Mouse (Mus musculus) MEL (cell line): Measurements from ENCODE around the gene Larp7.

Experiments
- CTCF ChIP-seq, 3 experiments: IDR thresholded peaks in 2 of 3; conservative IDR thresholded peaks in 1 of 3; 2 replicates each; pipeline ENCODE4 v1.5.1; 2011 to 2012; ENCODE audit warnings: low read length in 3 of 3, low read depth in 2 of 3, mild to moderate bottlenecking in 2 of 3, improper control_type of control experiment in 1 of 3, inconsistent platforms in 1 of 3, mixed read lengths in 1 of 3, moderate library complexity in 1 of 3; ENCODE audit not compliant: control insufficient read depth in 1 of 3, insufficient read depth in 1 of 3, poor library complexity in 1 of 3, severe bottlenecking in 1 of 3
- MAFK ChIP-seq: IDR thresholded peaks from 2 replicates; pipeline ENCODE4 v1.6.1; 2011; ENCODE audit warnings: low read depth, mild to moderate bottlenecking, low read length, improper control_type of control experiment, borderline replicate concordance
- NELFE ChIP-seq: IDR thresholded peaks from 2 replicates; pipeline ENCODE4 v1.6.1; 2011; ENCODE audit warnings: low read depth, low read length, improper control_type of control experiment
- TCF12 ChIP-seq: IDR thresholded peaks from 2 replicates; pipeline ENCODE4 v1.6.1; 2014; ENCODE audit warnings: low read depth, mild to moderate bottlenecking, inconsistent platforms, low read length, improper control_type of control experiment, moderate library complexity
- UBTF ChIP-seq: IDR thresholded peaks from 2 replicates; pipeline ENCODE4 v1.6.1; 2012; ENCODE audit warnings: low read depth, mild to moderate bottlenecking, inconsistent platforms, low read length, improper control_type of control experiment, moderate library complexity, borderline replicate concordance; ENCODE audit not compliant: insufficient read depth

GRCm38 (mm10) chr3:127512794-127513335 lies 40.3 kb downstream of the Larp7 start:
- TF ChIP-seq UBTF (no peak), NELFE (no peak), MAFK (no peak), CTCF (IDR thresholded peaks at IDR 0.05 in 2 of 3, conservative IDR thresholded peaks at IDR 0.05 in 1 of 3; ENCODE audit: control insufficient read depth in 1 of 3, insufficient read depth in 1 of 3, low read depth in 2 of 3, low read length in 3 of 3, poor library complexity in 1 of 3, severe bottlenecking in 1 of 3) (no peak), TCF12 (no peak)
